Mouse (Mus musculus): ENCODE results near the gene Txndc8.

Txndc8 gene

DNA sequence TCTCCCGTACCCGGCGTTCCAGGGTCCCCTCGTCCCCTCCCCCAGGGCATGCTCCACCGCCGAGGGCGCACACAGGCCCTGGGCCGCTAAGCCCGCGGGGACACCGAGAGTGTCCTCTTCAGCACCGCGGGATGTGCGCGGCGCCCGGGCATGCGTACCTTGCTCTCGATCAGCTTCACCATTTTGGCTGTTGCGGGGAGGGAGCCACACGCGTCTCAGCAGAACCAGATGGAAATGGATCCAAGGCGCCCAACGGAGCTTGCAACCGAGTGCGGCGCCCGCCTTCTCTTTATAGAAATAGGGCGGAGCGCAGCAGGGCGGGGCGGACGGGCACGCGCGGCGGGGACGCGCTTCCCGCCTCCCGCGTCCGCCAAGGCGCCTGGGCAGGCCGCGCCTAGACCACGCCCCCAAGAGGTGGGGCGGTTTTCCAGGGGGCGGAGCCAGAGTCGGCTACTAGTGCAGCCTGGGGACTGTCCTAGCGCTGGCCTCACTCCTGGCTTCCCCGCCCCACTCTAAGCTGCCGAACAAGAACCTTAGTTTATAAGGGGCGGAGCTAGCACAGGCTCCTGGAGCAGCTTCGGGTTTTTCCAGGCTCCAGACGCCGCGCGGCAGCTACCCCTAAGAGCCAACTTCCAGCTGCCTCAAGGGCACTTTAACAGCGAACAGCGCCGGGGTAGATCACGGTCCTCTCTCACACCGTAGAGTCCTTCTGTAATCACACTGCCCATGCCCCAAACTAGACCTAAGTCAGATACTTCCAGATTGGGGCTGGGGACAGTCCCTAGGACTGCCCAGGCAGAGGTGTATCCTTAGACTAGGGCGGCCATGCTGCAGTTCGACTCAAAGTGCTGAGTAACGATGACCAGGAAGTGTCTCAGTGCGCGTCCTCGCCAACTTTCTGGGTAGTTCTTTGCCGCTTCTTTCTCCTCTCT lies 52.6 kb downstream of the Txndc8 start, which contains the start of gene Txn1:
Gene Txn1, minus strand, starts transcription at position 383 of the 932 bp plus-strand sequence.
- DNase-seq (ENCODE audit: low read depth, low spot score), result peak; percentile 98

DNA sequence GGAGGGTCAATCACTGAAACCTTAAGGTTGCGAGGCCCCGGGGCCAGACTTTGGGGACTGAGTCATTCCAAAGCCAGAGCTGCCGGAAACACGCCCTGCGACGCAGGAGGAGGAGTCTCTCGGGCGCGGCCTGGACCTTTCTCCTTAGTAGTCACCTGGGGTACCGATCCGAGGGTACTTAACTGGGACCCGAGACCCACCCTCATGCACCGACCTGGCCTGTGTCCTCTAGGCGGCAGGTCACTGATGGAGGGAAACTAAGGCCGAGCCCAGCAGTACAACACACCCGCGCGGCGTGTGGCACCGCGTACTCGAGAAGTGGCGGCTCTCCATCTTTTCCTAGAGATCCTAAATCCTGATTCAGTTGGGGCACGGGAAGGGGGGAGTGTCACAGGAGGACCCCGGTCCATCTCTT lies 53.4 kb downstream of the Txndc8 start:
- peak; percentile 80 for DNase-seq (ENCODE audit: low read depth, low spot score)

DNA sequence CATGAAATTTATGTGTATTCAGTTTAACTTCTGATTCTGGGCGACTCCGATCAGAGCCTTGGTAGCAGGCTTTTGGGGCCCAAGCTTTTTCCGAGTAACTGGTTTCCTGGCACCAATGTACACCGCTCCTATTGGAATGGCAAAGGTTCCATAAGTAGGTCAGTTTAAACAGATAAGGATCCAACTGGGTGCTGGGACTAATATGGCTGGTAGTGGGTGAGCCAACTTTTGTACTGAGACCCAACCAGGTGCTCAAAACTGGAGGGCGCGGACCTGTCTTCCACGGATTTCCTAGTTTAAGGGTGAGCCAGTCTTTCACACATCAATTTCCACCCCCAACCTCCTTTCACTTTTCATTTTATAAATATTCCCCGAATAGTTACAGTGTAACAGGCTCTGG lies 53.9 kb downstream of the Txndc8 start:
- DNase-seq (ENCODE audit: low read depth, low spot score), result no peak

DNA sequence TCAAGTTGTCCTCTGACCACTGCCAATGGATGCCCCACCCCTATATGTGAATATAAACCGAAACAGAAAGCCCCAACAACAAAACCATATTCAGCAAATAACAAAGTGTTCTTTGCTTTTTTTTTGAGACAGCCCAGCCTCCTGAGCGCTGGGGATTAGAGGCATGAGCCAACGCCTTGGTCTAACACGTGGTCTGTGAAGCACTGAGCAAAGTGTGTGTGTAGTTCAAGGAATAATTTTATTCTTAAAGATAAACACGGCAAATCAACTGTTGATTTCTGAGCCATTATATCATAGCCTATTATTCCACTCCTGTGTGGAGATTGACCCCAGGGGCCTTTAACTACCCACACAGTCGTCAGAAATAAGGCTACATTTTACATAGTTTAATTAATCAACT lies 54.3 kb downstream of the Txndc8 start:
- DNase-seq (ENCODE audit: low read depth, low spot score), result no peak

DNA sequence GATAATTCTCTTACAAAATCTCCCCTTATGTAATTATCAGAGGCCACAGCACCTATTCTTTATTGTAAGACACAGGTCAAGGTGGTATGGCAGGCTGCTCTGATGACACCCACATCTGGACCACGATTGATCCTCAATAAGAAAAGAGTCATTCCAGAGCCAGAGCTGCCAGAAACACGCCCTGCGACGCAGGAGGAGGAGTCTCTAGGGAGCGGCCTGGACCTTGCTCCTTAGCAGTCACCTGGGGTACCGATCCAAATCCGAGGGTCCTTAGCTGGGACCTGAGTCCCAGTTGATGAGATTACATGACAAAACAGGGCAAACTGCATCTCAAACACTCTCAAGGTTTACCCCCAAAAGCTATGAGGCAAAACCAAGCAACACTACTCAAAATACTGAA lies 55.1 kb downstream of the Txndc8 start:
- DNase-seq (ENCODE audit: low read depth, low spot score), result no peak

DNA sequence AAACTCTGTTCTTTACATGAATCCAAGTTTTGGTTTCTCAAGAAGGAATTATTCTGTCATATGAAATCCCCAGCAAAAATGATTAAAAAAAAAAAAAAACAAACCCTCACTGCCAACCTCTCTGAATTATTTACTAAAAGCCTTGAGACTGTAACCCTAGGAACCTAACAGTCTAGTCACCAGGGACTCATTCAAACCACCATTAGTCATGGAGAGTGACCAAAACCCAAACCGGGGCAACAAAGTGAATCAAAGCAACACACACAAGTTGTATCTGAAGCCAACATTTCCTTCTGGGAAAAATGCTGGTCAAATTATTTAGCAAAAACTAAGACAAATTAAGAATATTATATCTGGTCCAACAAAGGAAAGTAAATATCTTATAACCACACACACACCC lies 56.0 kb downstream of the Txndc8 start:
- DNase-seq (ENCODE audit: low read depth, low spot score), result no peak

DNA sequence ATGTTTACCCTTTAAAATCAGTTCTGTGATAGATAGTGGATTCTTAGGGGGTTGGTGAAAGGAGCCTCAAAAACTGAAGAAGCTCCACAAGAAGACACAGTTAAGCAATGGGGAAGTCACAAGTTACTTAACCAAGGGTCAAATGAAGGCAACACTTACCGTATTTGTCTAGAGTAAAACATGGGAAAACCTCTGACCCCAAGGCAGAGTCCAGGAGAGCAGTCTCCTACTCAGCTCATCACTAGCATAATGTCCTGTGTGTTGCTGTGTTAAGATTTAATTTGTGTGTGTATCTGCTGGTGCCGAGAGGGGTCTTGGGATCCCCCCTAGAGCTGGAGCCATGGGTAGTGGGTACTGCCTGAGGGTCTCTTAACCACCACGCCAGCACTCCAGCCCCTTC lies 56.5 kb downstream of the Txndc8 start:
- DNase-seq (ENCODE audit: low read depth, low spot score), result no peak

DNA sequence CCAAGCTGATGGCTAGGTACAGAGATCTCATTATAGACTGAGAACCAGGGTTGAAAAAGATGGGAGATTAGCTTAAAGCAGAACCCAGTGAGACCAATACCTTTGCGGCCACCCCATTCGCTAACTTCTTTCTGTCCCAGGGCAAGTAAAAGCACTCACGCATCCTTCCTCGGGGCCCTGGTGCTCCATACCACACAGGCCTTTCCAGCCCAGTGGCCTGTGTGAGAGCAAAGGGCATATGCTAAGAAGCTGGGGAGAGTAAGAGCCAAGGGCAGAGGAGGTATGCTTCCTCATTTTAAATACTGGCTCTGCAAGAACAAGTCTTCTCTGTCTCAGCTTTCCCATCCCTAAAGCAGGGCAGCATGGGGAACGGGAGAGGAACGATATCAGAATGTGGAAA lies 59.1 kb downstream of the Txndc8 start:
- no peak for DNase-seq (ENCODE audit: low read depth, low spot score)

DNA sequence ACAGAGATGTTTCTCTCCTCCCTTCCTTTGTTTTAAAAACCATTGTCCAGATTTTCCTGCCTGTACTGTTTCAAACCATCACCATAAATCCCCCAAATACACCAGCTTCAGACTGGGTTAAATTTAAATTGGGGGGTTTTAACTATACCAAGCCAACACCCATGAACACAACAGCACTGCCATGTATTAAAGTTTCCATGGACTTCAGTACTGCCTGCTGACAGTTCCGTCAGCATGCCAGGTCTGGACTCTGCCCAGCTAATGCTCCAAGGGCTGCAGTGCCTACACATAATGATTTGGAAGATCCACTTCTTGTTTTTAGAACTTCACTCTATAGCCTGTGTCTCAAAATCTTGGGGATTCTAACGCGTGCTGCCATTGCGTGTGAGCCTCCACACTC lies 61.4 kb downstream of the Txndc8 start:
- DNase-seq (ENCODE audit: low read depth, low spot score), result no peak

DNA sequence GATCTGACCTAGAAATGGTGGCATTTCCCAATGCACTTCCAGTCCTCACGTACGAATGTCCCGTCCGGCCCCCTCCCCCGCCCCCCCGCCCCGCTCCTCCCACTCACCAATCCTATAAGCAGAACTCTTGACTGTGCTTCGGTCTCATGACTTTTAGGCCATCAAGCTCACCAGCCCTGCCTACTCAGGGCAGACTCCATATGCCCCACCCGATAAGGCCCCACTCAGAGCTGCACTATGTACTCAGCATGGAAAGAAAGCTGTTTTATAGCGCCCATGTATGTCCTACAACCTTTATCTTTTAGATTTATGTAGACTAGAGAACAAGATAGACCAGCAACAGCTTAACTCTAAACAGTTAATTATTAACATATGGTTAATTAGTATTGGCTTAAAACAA lies 61.9 kb downstream of the Txndc8 start:
- DNase-seq (ENCODE audit: low read depth, low spot score), result no peak

DNA sequence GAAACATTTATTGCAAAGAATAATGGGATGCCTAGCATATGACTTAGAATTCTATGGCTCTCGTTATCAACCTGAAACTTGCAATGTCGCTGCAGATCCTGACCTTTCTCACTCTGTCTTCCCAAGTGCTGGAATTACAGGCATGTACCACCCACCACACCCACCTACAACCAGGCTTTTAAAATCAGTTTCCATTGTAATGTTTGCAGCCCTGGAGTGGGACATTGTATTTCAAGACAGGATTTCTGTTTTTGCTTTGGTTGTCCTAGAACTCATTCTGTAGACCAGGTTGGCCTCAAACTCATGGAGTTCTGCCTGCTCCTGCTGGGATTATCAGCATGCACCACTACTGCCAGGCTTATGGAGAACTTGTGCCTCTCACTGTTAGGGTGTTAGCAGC lies 66.0 kb downstream of the Txndc8 start:
- no peak for DNase-seq (ENCODE audit: low read depth, low spot score)

DNA sequence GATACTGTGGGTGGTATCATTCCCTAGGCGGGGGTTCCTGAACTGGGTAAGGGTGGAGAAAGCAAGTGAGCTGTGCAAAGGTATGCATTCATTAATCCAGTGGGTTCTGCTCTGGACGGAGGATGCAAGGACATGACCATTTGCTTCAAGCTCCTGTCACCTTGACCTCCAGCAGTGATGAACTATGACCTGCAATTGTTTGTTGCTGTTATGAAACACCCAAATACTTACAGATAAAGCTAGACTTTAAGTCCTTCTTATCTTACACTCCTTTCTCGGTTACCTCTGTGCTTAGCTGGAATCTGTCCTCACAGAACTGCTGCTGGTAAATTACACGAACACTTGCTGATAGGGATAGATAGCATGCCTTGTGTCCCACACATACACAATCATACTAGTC lies 68.3 kb downstream of the Txndc8 start:
- DNase-seq (ENCODE audit: low read depth, low spot score), result no peak

DNA sequence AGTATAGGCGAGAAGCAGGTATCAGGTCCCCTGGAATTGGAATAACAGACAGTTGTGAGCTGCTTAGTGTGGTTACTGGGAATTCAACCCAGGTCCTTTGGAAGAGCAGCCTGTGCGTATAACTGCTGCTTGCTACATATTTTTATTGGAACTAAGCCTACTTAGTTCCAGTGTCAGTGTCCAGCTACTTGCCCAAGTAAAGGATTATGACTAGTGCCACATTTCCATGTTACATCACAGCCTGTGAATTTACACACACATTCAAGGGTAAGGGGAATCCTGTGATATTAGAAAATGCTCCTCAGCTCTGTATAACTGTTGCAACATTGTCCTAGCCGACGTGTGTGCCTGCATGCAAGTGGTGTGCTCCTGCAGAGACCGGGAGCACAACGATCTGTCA lies 71.6 kb downstream of the Txndc8 start:
- DNase-seq (ENCODE audit: low read depth, low spot score), result no peak

DNA sequence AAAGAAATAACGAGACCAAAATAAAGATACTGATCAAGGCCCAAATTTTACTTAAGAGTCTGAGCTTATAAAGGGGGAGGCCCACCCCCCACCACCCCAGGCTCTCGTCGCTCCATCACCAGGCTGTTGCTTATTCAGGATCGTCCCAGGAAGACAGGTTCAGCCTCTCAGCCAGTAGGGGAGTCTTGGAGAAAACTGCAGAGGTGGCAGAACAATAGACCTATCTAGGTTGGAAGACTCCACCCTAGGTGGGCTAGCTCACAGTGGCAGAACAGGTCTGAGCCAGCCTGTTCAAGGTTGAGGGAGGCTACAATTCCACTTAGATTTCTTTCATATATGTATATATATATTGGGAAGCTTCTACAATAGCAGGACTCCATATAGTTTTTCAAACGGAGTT lies 74.7 kb downstream of the Txndc8 start:
- peak; percentile 77 for DNase-seq (ENCODE audit: low read depth, low spot score)
